Mouse (Mus musculus) testis, adult 2 months (tissue): Measurements from ENCODE around the gene Noc4l. TPM values are rescaled to one million over a fixed set of nuclear protein-coding genes. Genes with fewer than 3 reads are reported as not detected.
A peak's percentile ranks its signal among the peaks of the same experiment; 100 is the strongest.

Experiments
- H3K27ac ChIP-seq: fragments of 200-500 bp; 2 replicates; pipeline ENCODE4 v1.5.1; 2012; ENCODE audit warnings: low read depth, low read length; ENCODE audit not compliant: control insufficient read depth, insufficient read depth
- H3K27me3 ChIP-seq: fragments of 200-500 bp; 2 replicates; pipeline ENCODE4 v1.6.1; 2012; ENCODE audit warnings: mild to moderate bottlenecking, low read length, moderate library complexity; ENCODE audit not compliant: control insufficient read depth, insufficient read depth
- H3K36me3 ChIP-seq: fragments of 200-500 bp; 2 replicates; pipeline ENCODE4 v1.6.1; 2012; ENCODE audit warnings: mild to moderate bottlenecking, low read length; ENCODE audit not compliant: control insufficient read depth, insufficient read depth
- H3K4me1 ChIP-seq: fragments of 200-500 bp; 2 replicates; pipeline ENCODE4 v1.6.1; 2012; ENCODE audit warnings: low read length; ENCODE audit not compliant: control insufficient read depth, insufficient read depth
- H3K4me3 ChIP-seq: fragments of 200-500 bp; 2 replicates; pipeline ENCODE4 v1.5.1; 2012; ENCODE audit warnings: low read depth, mild to moderate bottlenecking, low read length, moderate library complexity, mixed read lengths; ENCODE audit not compliant: control insufficient read depth
- CTCF ChIP-seq: fragments of 200-500 bp; IDR thresholded peaks from 2 replicates; pipeline ENCODE4 v1.5.1; 2012; ENCODE audit warnings: low read depth, mild to moderate bottlenecking, inconsistent platforms, low read length, moderate library complexity; ENCODE audit not compliant: control insufficient read depth, insufficient read depth, insufficient replicate concordance
- POLR2A ChIP-seq: fragments of 200-500 bp; IDR thresholded peaks from 2 replicates; pipeline ENCODE4 v1.6.1; 2012; ENCODE audit warnings: low read depth, mild to moderate bottlenecking, inconsistent platforms, low read length, moderate library complexity; ENCODE audit not compliant: control insufficient read depth
- polyA plus RNA-seq: library from polyadenylated mRNA; depleted of rRNA; stranded (reverse); fragments of >200 nt; gene quantifications from 2 replicates; pipeline ENCODE4 v1.2.3, GENCODE M21; 2012; rRNA removed

Noc4l gene
- polyA plus RNA-seq, result 40.3 and 45.1 TPM in 2 replicates

DNA sequence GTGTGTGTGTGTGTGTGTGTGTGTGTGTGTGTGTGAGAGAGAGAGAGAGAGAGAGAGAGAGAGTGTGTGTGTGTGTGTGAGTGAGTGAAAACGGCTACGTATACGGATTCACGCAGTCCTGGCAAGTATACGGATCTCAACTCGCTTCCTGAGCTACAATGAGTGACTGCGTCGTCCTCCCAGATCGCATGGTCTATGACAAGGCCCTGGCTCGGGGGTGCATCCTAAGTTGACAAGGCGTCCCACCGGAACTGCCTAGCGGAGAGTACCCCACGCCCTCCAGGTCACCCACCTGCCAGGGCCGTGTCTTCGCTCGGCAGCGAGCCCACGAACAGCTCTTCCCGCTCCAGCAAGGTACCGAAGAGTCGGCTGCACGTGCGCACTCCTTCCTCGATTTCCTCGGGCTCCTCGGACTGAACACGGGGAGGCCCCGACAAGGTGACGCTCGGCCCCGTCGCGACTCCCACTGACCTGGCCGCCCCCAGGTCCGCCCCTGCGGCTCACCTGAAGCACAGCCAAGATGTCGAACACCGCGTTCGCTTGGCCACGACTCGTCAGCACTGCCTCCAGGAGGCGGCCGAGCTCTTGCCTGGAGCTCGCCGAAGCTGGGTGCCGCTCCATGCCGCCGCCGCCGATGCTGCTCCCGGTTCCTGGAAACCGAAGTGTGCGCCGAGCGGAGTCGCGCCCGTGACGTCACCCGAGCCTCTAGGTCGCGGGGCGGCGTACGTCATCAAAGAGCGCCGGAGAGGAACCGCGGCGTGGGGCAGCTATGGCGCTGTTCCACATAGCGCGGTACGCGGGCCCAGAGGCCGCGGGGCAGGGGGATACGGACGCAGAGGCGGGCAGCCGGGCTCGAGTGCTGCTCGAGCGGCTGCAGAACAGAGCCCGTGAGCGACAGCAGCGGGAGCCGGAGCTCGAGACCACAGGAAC lies at the start of gene Noc4l, which contains the start of gene Ddx51:
Gene Noc4l (minus strand): TSS at position 699 of the 930 bp plus-strand sequence.
Gene Ddx51 (plus strand): TSS at position 733 of the 930 bp plus-strand sequence.
- Histone ChIP-seq H3K4me3 (peak within 1 kb of the TSS; percentile 96), H3K36me3 (peaks cover 3% of the 10 kb centered on the region), H3K27me3 (no peaks in the 10 kb centered on the region), H3K4me1 (peaks cover 4% of the 10 kb centered on the region; the same call in 1 of the 2 replicates), H3K27ac (peak within 1 kb of the TSS; percentile 60)
- TF ChIP-seq CTCF (no peak), POLR2A (peak; percentile 55)

DNA sequence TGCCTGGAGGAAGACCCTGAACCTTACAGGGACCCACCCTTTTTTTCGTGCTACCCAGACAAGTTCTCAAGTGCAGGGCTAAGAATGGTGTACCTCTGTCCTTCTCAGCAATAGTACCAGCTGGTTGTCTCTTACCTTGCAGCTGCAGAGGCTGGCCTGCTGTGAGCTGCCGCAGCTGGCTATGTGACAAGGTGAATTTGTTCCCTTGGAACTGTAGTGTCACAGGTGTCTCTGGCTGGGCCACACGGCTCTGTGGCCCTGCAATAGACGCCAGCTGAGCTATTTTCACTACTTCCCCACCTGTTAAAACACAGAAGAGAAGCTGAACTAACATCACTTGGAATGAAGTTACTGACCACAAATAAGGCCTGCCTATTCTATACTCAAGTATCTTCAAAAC lies 45.4 kb upstream of the Noc4l start:
- TF ChIP-seq POLR2A, result no peak
- TF ChIP-seq CTCF, result no peak
- no peak overlapping the region for H3K4me3 ChIP-seq
- peaks cover 5% of the 10 kb centered on the region for H3K36me3 ChIP-seq

DNA sequence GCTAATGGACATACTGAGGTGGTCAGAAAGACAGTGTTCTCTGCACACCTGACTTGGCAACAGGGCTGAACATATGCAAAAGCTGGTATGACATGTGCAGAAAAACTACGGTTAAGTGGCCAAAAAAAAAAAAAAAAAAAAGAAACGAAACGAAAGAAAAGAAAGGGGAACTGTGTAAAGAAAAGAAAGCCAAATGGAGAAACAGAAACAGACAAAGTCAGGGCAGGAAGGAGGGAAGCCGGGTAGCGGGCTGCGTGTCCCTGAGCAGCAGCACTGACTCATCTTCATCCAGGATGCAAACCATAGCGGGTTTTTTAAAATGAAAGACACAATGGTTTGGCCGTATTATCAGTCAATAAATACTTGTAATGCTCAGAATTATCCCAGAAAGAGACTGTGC lies 28.8 kb upstream of the Noc4l start:
- H3K4me3 ChIP-seq, result no peak overlapping the region
- peaks cover 10% of the 10 kb centered on the region for H3K36me3 ChIP-seq
- no peaks in the 10 kb centered on the region for H3K4me1 ChIP-seq
- no peaks in the 10 kb centered on the region for H3K27me3 ChIP-seq
- H3K27ac ChIP-seq, result no peak overlapping the region
- TF ChIP-seq POLR2A (no peak), CTCF (no peak)

More for the DNA sequence above, 45.4 kb upstream of the Noc4l start:
- H3K4me1 ChIP-seq, result no peaks in the 10 kb centered on the region
- H3K27me3 ChIP-seq, result no peaks in the 10 kb centered on the region
- H3K27ac ChIP-seq, result no peak overlapping the region

DNA sequence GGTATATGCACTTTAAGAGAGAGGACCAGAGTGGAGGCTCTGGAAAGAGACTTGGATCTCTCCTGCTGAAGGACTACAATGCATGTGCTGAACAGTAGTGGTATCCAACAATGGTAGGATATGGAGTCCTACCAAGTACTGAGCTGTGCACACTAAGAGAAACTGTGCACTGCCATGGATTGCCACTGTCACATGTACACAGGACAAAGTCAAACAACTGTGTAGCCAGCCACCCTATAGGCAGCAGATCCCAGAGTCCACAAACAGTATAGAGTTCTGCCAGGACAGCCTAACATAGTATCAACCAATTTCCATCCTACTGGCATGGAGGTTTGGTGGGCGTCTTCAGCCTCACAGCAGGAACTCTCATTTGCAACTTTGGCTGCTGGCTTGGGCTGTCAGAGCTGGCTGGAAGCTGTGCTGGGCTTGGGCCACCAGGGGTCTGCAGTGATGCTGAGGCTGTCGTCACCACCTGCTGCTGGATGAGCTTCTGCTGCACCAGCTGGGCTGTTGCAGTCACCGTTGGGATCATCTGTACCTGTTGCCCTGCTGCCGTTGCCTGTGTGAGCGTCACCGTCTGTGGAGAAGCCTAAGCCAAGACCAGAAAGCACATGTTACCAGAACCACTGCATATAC lies 12.4 kb upstream of the Noc4l start:
- no peak overlapping the region for H3K4me3 ChIP-seq
- no peak overlapping the region for H3K27ac ChIP-seq
- TF ChIP-seq CTCF, result no peak
- TF ChIP-seq POLR2A, result no peak
- H3K36me3 ChIP-seq, result peaks cover 7% of the 10 kb centered on the region
- no peaks in the 10 kb centered on the region for H3K27me3 ChIP-seq
- H3K4me1 ChIP-seq, result no peaks in the 10 kb centered on the region

DNA sequence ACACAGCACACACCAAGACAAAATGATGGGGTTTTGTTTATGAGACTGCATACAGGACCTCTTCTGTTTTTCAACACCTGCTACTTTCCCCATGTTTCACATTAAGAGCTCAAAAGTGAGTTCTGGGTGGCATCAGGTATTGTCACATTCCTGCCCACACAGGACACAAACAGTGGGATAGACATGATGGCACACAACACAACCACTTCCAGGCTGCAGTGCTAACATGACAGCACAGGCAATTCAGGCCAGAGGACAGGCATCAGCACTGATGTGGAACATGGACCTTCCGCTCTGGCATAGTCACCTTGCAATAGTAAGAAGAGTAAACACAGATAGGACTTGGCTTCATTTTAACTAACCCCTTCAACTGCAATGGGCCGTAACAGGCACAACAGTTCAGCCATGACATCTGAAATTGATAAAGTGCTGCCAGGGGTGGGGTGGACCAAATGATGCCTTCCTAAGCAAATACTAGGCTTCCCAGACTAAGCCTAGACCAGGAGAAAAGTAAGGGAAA lies 11.6 kb upstream of the Noc4l start:
- no peak for TF ChIP-seq CTCF
- TF ChIP-seq POLR2A, result no peak
- Histone ChIP-seq H3K4me1 (no peaks in the 10 kb centered on the region), H3K27ac (no peak overlapping the region), H3K27me3 (no peaks in the 10 kb centered on the region), H3K4me3 (no peak overlapping the region), H3K36me3 (peaks cover 7% of the 10 kb centered on the region)

DNA sequence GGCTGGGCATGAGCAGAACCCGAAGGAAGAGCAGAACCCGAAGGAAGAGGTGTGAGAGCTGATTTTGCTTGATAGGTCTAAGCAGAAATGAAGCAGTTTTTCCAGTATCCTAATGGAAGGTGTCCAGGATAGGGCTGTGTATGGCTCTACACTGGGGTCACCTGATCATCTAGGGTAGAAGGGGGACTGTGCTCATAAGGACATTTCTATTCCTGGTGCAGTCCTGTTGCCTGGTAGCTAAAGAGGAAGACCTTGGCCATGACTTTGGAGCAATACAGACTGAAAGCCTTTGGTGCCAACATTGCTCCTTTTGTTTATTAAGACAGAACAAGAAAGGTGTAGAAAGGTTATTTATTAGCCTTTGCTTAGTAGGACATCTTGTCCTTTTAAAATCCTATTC lies 10.8 kb upstream of the Noc4l start:
- Histone ChIP-seq H3K27me3 (no peaks in the 10 kb centered on the region), H3K27ac (no peak overlapping the region), H3K4me3 (no peak overlapping the region), H3K4me1 (no peaks in the 10 kb centered on the region), H3K36me3 (peaks cover 6% of the 10 kb centered on the region)
- TF ChIP-seq POLR2A (no peak), CTCF (no peak)

DNA sequence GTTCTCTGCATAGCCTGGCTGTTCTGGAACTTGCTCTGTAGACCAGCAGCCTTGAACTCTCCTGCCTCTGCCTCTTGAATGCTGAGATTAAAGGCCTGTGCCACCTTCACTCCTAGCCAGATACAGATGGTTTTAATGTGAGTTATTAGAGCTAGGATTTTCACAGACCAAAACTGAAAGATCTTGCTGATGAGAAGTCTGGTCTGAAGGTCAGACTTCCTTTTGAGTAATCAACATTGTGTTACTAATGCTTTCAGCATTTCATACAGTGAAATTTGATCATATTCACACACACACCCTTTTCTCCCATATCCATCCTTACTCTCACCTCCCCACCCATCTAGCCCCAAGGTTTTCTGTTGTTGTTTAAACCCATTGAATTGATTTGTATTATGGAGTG lies 6.5 kb upstream of the Noc4l start:
- TF ChIP-seq POLR2A (no peak), CTCF (no peak)
- Histone ChIP-seq H3K27ac (no peak overlapping the region), H3K27me3 (no peaks in the 10 kb centered on the region), H3K4me3 (no peak overlapping the region), H3K36me3 (no peaks in the 10 kb centered on the region; the same call in 1 of the 2 replicates), H3K4me1 (no peaks in the 10 kb centered on the region)
